Mouse (Mus musculus): Measurements from ENCODE around the gene Prkca.

DNA sequence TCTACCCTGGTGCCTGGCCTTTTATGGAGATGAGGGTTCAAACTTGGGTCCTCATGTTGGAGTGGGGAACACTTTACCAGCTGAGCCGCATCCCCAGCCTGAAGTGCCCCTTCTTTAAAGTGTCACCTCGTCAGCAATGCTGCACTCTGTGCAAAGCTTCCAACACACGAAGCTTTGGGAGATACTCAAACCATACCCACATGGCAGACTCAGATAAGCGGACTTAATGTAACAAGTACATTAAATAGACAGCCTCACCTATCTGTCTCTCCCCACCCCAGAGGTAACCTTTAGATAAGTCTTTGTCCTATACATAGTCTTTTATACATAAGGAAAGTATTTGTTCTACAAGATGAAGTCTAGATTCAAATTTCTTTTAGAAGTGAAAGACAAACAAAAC lies 17.3 kb upstream of the Prkca start:
- TF ChIP-seq POLR2A (IDR thresholded peaks at IDR 0.05; ENCODE audit: insufficient read depth, low read depth, low read length): no peak
- no peak for TF ChIP-seq CTCF (IDR thresholded peaks at IDR 0.05; ENCODE audit: insufficient read depth, low read depth, low read length)

All from olfactory bulb, adult 2 months (tissue).